Mouse (Mus musculus) embryo, embryonic 10.5 days (tissue): ENCODE measurements around the gene Leap2.
"Not testable (repeated sequence)": the region's sequence is repeated elsewhere in the genome, so short reads cannot be mapped to it uniquely, and the experiment has no call there.

Experiments
- DNase-seq: peaks from one replicate; pipeline ENCODE4 v3.0.0-alpha.2; 2015; ENCODE audit warnings: low spot score

The Leap2 gene

DNA sequence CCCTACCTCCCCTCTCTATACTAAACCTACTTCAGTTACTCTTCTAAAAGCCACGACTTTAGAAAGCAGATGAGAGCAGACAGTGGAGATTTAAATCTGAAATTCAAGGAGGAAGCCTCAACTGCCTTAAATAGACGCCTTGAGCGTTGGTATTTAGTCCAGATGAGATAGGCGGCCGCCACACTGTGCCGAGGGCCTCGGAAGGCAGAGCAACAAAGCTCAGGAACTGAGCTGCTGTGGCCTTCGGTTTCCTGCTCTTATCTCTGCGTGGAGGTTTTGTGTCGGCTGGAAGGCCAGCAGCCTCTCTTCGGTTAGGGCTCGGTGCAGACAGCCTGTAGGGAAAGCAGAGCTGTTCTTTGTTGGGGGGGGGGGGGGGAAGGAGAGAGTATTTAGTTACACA lies 19.0 kb upstream of the Leap2 start:
- no peak for DNase-seq

GRCm38 (mm10) chr11:53436338-53436737 lies 13.4 kb upstream of the Leap2 start:
- no peak for DNase-seq

DNA sequence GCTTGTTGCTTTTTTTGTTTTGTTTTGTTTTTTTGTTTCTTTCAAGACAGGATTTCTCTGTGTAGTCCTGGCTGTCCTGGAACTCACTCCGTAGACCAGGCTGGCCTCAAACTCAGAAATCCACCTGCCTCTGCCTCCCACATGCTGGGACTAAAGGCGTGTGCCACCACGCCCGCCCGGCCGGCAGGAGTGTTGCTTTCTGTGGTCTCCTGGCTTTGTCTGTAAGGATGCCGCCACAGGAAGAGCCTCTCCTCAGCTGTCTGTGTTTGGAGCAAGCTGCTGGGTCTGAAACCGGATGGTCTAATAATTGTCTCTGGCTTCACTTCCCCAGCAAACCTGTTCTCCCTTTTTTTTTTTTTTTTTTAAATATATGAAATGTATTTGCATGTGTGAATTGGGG lies 12.5 kb upstream of the Leap2 start:
- DNase-seq, result no peak

DNA sequence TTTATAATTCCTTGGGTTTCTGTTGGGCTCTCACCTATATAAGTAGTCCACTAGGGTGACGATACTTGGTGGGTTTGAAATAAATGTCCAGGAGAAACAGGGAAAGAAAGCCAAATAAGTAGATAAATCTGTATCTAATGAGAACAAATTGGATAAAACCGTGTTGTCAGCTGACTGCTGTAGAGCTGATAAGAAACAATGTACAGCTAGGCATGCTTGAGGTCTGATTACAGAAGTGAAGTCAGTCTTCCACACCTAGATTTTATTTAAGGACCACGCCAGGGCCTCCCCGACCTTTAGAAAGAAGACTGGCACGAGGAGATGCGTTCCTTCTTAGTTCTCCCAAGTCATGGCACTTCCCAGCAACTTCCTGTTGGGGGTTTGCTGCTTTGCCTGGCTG lies 10.1 kb upstream of the Leap2 start:
- no peak for DNase-seq

DNA sequence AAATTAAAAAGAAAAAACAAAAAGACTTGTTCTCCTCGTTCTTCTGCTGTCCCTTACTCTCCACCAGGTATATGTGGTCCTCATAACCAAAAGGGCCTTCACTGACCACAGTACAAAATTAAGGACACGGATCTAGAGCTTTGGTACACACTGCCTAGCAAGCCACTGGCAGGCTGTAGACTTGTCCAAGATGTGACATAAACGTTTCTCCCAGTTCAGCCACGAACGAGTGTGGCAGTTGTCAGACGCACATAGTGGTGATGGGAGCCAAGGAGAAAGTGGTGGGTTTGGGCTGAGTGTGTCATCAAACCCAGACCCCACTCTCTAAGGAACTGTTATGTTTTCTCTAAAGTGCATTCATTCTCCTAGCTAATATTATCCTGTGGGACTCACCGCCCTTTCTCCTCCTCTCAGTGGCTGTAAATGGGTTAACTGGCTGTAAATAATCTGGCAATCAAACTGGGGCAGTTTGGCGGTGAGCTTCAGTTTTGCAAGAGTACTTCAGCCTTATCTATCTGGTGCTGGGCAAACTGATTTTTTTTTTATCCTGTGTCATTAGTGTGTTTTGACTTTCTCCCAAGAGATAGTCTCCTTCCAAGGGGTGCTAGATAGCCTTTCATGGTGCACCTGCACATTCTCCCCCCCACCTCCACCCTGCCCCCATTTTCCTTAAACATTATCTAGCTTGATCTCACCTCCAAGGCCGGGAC lies 8.5 kb upstream of the Leap2 start:
- no peak for DNase-seq

DNA sequence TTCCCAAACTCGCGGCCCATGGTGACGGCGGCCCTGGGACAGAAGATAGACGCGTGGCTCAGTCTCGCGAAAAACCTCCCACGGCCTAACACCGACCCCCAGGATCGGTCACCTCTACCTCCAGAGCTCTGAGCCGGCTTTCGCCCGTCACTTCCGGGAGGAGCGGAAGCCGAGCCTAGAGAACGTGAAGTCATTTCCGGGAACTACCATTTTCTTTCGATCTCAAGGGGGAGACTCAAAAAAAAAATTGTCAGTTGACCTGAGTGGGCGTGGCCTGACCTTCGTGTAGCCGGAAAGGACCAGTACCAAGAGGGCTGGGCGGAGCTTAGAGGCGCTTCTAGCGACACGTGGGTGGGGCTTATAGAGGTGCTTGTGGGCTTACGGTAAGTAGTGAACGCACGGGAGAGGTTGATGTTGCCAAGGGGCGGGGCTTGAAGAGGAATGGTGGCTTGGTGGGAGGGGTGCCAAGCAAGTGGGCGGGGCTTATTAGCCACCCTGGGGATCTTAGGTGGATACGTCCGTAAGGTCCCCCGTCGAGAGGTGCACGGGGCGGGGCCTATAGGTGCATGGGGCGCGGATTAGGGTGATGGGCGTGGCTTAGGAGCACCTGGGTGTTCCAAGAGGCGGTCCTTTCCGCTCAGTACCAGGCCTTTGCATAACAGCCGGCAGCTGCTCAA lies 7.8 kb upstream of the Leap2 start, which contains the start of the genes Uqcrq and Gdf9:
TSS of gene Uqcrq (minus strand) at position 162 of the 677 bp plus-strand sequence.
TSS of gene Gdf9 (plus strand) at position 354 of the 677 bp plus-strand sequence.
- DNase-seq, result peak; percentile 100

DNA sequence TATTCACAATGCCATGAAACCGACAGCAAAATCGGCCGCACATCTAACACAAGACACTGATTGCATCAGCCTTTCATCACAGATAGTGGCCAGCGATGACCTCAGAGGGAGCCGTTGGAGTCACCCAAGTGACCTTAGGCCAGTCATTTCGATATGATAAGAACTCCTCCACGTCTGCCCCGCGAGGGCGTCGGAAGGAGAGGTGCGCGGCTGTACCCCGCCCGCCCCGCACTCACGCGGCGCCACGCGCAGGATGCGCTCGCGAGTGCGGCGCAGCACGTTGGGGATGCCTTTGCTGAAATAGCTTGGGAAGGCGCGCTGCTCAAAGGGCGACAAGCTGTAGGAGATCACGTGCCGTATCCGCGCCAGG lies 7.3 kb upstream of the Leap2 start:
- DNase-seq, result peak; percentile 44

- no peak for DNase-seq
Measured at GRCm38 (mm10) chr11:53429182-53429581, 6.2 kb upstream of the Leap2 start.

- no peak for DNase-seq
Measured at GRCm38 (mm10) chr11:53428716-53429057, 5.7 kb upstream of the Leap2 start.

- DNase-seq, result no peak
Measured at GRCm38 (mm10) chr11:53427993-53428715, 5.2 kb upstream of the Leap2 start.

GRCm38 (mm10) chr11:53426914-53427313 lies 3.9 kb upstream of the Leap2 start:
- DNase-seq, result not testable (repeated sequence)

- no peak for DNase-seq
Measured at GRCm38 (mm10) chr11:53425711-53426255, 2.8 kb upstream of the Leap2 start.

DNA sequence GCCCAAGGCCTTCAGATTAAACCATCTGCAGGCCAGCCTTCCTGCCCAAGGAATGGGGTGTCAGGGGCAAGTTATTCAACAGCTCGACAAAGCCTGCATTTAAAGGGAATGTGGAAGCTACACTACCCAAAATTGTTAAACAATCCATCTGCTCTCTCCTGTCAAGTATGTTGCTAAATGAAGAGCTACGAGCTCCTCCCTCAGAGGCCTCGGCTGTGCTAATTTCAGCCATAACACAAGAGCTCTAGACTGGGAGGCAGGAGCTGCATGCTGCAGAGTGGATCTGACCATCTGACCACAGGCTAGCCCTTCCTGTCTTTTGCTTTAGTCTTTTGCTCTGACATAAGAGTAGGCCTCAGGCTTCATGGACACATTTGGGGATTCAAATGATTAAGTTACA lies 2.3 kb upstream of the Leap2 start:
- DNase-seq, result no peak

DNA sequence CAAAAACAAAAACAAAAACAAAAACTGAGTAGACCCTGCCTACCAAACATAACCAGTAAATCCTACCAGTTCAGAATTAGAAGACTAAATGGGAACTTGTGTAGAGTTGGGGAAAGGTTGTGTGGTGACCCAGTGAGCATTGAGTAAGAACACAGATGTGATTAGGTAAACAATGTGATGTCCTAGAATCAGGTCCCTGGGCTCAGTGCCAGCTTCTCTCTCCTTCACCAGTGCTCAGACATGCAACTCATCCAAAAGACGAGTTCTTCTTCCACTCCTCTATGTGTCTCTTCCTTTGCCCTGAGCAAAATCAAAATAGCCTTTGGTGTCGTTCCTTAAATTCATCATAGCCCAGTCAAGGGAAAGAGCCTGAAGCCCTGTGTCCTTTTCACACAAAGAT lies 1.9 kb upstream of the Leap2 start:
- DNase-seq, result no peak

GRCm38 (mm10) chr11:53418048-53418447 lies 4.9 kb downstream of the Leap2 start:
- DNase-seq, result no peak

- no peak for DNase-seq
Measured at GRCm38 (mm10) chr11:53413871-53414270, 9.1 kb downstream of the Leap2 start.

DNA sequence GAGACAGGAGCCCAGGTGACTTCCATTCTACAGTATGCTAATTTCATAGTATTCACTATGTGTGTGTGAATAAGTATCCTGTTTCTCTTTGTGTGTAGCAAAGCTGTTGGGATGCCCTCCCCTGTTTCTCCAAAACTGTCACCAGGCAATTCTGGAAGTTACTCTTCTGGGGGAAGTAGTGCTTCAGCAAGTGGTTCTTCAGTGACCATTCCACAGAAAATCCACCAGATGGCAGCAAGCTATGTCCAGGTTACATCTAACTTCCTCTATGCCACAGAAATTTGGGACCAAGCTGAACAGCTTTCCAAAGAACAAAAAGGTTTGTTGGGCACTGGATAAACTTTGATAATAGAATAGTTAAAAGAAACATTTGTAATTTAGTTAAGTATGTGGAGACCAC lies 11.2 kb downstream of the Leap2 start:
- peak; percentile 61 for DNase-seq

DNA sequence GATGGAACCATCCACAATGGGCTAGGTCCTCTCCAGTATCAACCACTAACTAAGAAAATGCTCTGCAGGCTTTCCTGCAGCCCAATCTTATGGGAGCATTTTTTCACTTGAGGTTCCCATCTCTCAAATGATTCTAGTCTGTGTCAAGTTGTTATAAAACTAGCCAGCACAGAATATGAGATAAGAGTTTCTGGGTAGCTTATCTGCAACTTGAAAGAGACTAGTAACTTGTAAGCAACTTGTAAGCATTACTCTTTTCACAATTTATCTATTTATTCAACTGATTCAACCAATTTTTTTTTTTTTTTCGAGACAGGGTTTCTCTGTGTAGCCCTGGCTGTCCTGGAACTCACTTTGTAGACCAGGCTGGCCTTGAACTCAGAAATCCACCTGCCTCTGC lies 19.3 kb downstream of the Leap2 start:
- no peak for DNase-seq

DNA sequence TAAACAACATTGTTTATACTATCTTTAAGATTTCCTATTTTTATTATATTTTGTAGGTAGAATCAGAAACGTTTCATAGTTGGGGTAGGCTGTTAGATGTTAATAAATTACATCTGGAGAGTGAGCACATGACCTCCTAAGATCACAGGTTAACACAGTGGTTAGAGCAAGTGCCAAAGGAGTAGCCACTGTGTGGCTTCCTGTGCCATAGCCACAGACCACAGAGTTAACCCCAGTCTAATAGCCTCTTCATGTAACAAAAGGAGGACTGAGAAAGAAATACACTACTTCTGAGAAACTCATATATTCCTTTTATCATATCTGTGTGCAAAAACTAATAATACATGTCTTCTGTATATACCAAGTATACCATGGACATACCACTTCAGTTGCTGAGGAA lies 29.1 kb downstream of the Leap2 start:
- no peak for DNase-seq

DNA sequence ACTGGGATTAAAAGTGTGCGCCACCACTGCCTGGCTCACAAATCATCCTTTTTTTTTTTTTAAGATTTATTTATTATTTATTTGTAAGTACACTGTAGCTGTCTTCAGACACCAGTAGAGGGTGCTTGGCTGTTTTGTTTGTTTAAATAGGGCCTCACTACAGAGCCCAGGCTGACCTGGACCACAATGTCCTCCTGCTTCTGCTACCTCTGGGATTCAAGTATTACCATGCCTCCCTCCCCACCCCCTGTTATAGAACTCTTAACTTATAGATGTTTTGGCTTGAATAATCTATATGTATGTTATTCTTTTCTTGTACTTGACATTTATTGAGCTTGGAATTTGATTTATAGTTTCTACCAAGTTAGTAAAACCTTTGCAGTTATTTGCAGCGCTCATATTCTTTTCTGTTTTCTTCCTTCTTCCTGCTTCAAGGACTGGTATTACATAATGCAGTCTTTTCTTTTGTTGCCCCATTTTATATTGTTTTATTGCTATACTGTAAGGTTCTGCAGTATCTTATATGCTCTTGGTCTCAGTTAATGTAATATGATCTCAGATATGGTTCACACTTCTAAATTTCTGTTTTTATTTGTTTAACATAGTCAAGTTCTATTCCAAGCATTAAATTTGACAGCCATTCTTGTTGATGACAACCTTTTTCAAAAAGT lies 39.1 kb downstream of the Leap2 start:
- DNase-seq, result no peak

DNA sequence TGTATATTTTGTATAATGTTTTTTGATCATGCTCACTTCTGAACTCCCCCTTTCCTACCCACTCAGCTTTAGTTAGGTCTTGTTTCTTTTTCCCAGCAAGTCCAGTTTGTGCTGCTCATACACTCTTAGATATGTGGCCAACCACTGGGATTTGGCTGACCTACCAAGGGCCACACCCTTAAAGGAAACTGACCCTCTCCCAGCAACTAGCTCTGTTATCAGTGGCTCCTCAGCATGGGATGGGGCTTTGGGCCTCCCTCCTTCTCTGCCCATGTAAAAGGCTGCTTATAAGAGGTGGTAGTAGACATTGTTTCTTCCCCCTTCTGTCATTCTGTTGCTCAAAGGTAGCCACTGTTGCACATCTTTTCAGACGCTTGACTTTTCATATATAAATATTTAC lies 44.1 kb downstream of the Leap2 start:
- DNase-seq, result no peak
